Mouse (Mus musculus) forebrain, embryonic 14.5 days (tissue): ENCODE measurements around the gene Rrn3. TPM values are rescaled to one million over a fixed set of nuclear protein-coding genes. Genes with fewer than 3 reads are reported as not detected.
"Not testable (repeated sequence)": the region's sequence is repeated elsewhere in the genome, so short reads cannot be mapped to it uniquely, and the experiment has no call there.

Source experiments
- ATAC-seq: fragments of 200-750 bp; cut with Nextera tagmentation; 2 replicates; pipeline ENCODE4 v1.8.0; 2017; ENCODE audit warnings: mild to moderate bottlenecking, moderate library complexity
- DNase-seq: peaks from one replicate; pipeline ENCODE4 v3.0.0-alpha.2; 2015; ENCODE audit warnings: low spot score
- H3K27ac ChIP-seq: fragments of 300-500 bp; sonication (generic); 2 replicates; pipeline ENCODE4 v1.5.1; 2014; ENCODE audit warnings: low read depth, mild to moderate bottlenecking, control low read depth, low read length, moderate library complexity
- H3K27me3 ChIP-seq: fragments of 300-500 bp; sonication (generic); replicated peaks from 2 replicates; pipeline ENCODE4 v1.6.1; 2014; ENCODE audit warnings: low read length, control low read depth, mixed read lengths; ENCODE audit not compliant: control insufficient read depth, insufficient read depth
- H3K36me3 ChIP-seq: fragments of 300-500 bp; sonication (generic); 2 replicates; pipeline ENCODE4 v1.6.1; 2014; ENCODE audit warnings: low read length, control low read depth; ENCODE audit not compliant: control insufficient read depth, insufficient read depth
- H3K4me1 ChIP-seq: fragments of 300-500 bp; sonication (generic); 2 replicates; pipeline ENCODE4 v1.6.1; 2014; ENCODE audit warnings: antibody characterized with exemption, low read length, control low read depth; ENCODE audit not compliant: control insufficient read depth, insufficient read depth
- H3K4me2 ChIP-seq: fragments of 300-500 bp; sonication (generic); 2 replicates; pipeline ENCODE4 v1.6.1; 2014; ENCODE audit warnings: mild to moderate bottlenecking, control low read depth, low read length
- H3K4me3 ChIP-seq: fragments of 300-500 bp; sonication (generic); 2 replicates; pipeline ENCODE4 v1.5.1; 2014; ENCODE audit warnings: low read depth, low read length, control low read depth
- H3K9ac ChIP-seq: fragments of 300-500 bp; sonication (generic); 2 replicates; pipeline ENCODE4 v1.6.1; 2014; ENCODE audit warnings: mild to moderate bottlenecking, low read length, control low read depth, moderate library complexity
- H3K9me3 ChIP-seq: fragments of 300-500 bp; sonication (generic); replicated peaks from 2 replicates; pipeline ENCODE4 v1.6.1; 2016; ENCODE audit warnings: low read length, control low read depth, mixed read lengths; ENCODE audit not compliant: control insufficient read depth
- WGBS: fragments of 180-500 bp; shearing (Covaris S2); extraction: QIAGEN DNeasy Blood & Tissue Kit; methylation state at CpG from one replicate; pipeline ENCODE4 v1.1.7; 2014; 5-methylcytosine and 5-hydroxymethylcytosine counted together
- polyA plus RNA-seq: library from polyadenylated mRNA; unstranded; fragments of >200 nt; fragmentation: Nextera tagmentation; extraction: Ambion mirVana; gene quantifications from 2 replicates; pipeline ENCODE4 v1.2.1, GENCODE M21; 2014

The Rrn3 gene
- polyA plus RNA-seq, 1 experiment from 2014 or later, result 70.7 TPM

GRCm38 (mm10) chr16:13749306-13749705 lies 31.2 kb upstream of the Rrn3 start:
- no peaks in the 10 kb centered on the region for H3K36me3 ChIP-seq
- no peaks in the 10 kb centered on the region for H3K4me1 ChIP-seq
- no peaks in the 10 kb centered on the region for H3K9me3 ChIP-seq
- DNase-seq, result no peak
- WGBS, result 48% methylated on average over 5 of the region's 5 CpGs
- no peaks in the 10 kb centered on the region for H3K27me3 ChIP-seq
- no peak overlapping the region for H3K4me2 ChIP-seq
- no peak overlapping the region for H3K4me3 ChIP-seq
- no peak overlapping the region for H3K9ac ChIP-seq
- no peak overlapping the region for H3K27ac ChIP-seq
- ATAC-seq, result no peak

- Histone ChIP-seq H3K9ac (no peak overlapping the region), H3K4me1 (no peaks in the 10 kb centered on the region), H3K36me3 (no peaks in the 10 kb centered on the region), H3K4me3 (no peak overlapping the region), H3K27me3 (no peaks in the 10 kb centered on the region), H3K9me3 (no peaks in the 10 kb centered on the region), H3K4me2 (no peak overlapping the region), H3K27ac (no peak overlapping the region)
- 47% methylated on average over 3 of the region's 3 CpGs for WGBS
- DNase-seq (no peak), ATAC-seq (no peak)
Measured at GRCm38 (mm10) chr16:13749981-13750380, 30.5 kb upstream of the Rrn3 start.

GRCm38 (mm10) chr16:13750626-13751025 lies 29.9 kb upstream of the Rrn3 start:
- no peaks in the 10 kb centered on the region for H3K9me3 ChIP-seq
- no peak overlapping the region for H3K27ac ChIP-seq
- DNase-seq (no peak), ATAC-seq (no peak)
- H3K9ac ChIP-seq, result no peak overlapping the region
- H3K36me3 ChIP-seq, result no peaks in the 10 kb centered on the region
- H3K4me2 ChIP-seq, result no peak overlapping the region
- no peaks in the 10 kb centered on the region for H3K4me1 ChIP-seq
- H3K27me3 ChIP-seq, result no peaks in the 10 kb centered on the region
- H3K4me3 ChIP-seq, result no peak overlapping the region
- 93% methylated on average over 13 of the region's 13 CpGs for WGBS

- ATAC-seq (peak; percentile 47), DNase-seq (peak; percentile 14)
- Histone ChIP-seq H3K4me1 (0 out of 2 replicates have a peak, but pooled peaks cover 3% of the 10 kb centered on the region), H3K36me3 (no peaks in the 10 kb centered on the region), H3K27ac (no peak overlapping the region), H3K9me3 (no peaks in the 10 kb centered on the region), H3K4me3 (peak overlapping the region; percentile 46), H3K4me2 (peak overlapping the region; percentile 95), H3K27me3 (no peaks in the 10 kb centered on the region), H3K9ac (no peak overlapping the region; the same call in 1 of the 2 replicates)
- WGBS, result 75% methylated on average over 8 of the region's 8 CpGs
Measured at GRCm38 (mm10) chr16:13753986-13754385, 26.5 kb upstream of the Rrn3 start.

GRCm38 (mm10) chr16:13754400-13755190 lies 25.9 kb upstream of the Rrn3 start:
- Histone ChIP-seq H3K9ac (peak overlapping the region; percentile 74), H3K27me3 (no peaks in the 10 kb centered on the region), H3K27ac (0 out of 2 replicates have a peak overlapping the region, but pooled peaks have one; percentile 6), H3K4me3 (peak overlapping the region; percentile 46), H3K9me3 (no peaks in the 10 kb centered on the region), H3K4me2 (peak overlapping the region; percentile 95), H3K4me1 (0 out of 2 replicates have a peak, but pooled peaks cover 3% of the 10 kb centered on the region), H3K36me3 (no peaks in the 10 kb centered on the region)
- peak; percentile 98 for DNase-seq
- WGBS, result under 1% methylated on average over 65 of the region's 65 CpGs
- ATAC-seq, result peak; percentile 99

GRCm38 (mm10) chr16:13757823-13758222 lies 22.7 kb upstream of the Rrn3 start:
- Histone ChIP-seq H3K9me3 (no peaks in the 10 kb centered on the region), H3K27me3 (no peaks in the 10 kb centered on the region), H3K4me1 (0 out of 2 replicates have a peak, but pooled peaks cover 3% of the 10 kb centered on the region), H3K27ac (no peak overlapping the region), H3K36me3 (no peaks in the 10 kb centered on the region), H3K4me2 (no peak overlapping the region), H3K9ac (no peak overlapping the region), H3K4me3 (no peak overlapping the region)
- 97% methylated on average over 2 of the region's 2 CpGs for WGBS
- no peak for DNase-seq
- no peak for ATAC-seq

GRCm38 (mm10) chr16:13762807-13763206 lies 17.7 kb upstream of the Rrn3 start:
- H3K4me3 ChIP-seq, H3K36me3 ChIP-seq, H3K9me3 ChIP-seq, H3K27ac ChIP-seq, DNase-seq, H3K4me2 ChIP-seq, H3K27me3 ChIP-seq, ATAC-seq, H3K4me1 ChIP-seq, H3K9ac ChIP-seq: not testable (repeated sequence)
- WGBS, result 86% methylated on average over 1 of the region's 1 CpGs

GRCm38 (mm10) chr16:13764519-13764918 lies 16.0 kb upstream of the Rrn3 start:
- Histone ChIP-seq H3K36me3 (no peaks in the 10 kb centered on the region), H3K9ac (no peak overlapping the region), H3K27ac (no peak overlapping the region), H3K9me3 (no peaks in the 10 kb centered on the region), H3K4me2 (no peak overlapping the region), H3K4me3 (no peak overlapping the region), H3K27me3 (no peaks in the 10 kb centered on the region), H3K4me1 (no peaks in the 10 kb centered on the region)
- DNase-seq (no peak), ATAC-seq (no peak)
- WGBS, result 83% methylated on average over 3 of the region's 3 CpGs

- Histone ChIP-seq H3K4me3 (no peak overlapping the region), H3K36me3 (no peaks in the 10 kb centered on the region), H3K4me1 (no peaks in the 10 kb centered on the region), H3K9ac (no peak overlapping the region), H3K9me3 (no peaks in the 10 kb centered on the region), H3K27ac (no peak overlapping the region), H3K27me3 (no peaks in the 10 kb centered on the region), H3K4me2 (no peak overlapping the region)
- ATAC-seq, result no peak
- no peak for DNase-seq
Measured at GRCm38 (mm10) chr16:13766367-13766766, 14.1 kb upstream of the Rrn3 start.
